ENCODE assay signal across 8 mouse cellular contexts in genomic region chr7:35000839-35001238, GRCm38 (mm10). TPM values are rescaled to one million over a fixed set of nuclear protein-coding genes. Genes with fewer than 3 reads are reported as not detected.
A peak's percentile ranks its signal among the peaks of the same experiment; 100 is the strongest.
DNase-seq lines count a peak whose midpoint lies in the region; ATAC-seq and TF ChIP-seq lines count a peak whose summit lies in the region.

No protein-coding gene starts in this region.

- DNase-seq in intestine, embryonic 14.5 days (ENCODE audit: low spot score), result peak; percentile 75
- peak; percentile 75 for DNase-seq in adrenal gland, postnatal 14 days
- DNase-seq in frontal cortex, postnatal 25 days (ENCODE audit: low spot score in 2 of 2), result peak; percentile 29 to 50
- DNase-seq in left cerebral cortex, postnatal 25 days (ENCODE audit: low spot score in 2 of 2), result peak; percentile 29 to 35
- peak; percentile 37 for DNase-seq in neural tube, embryonic 11.5 days (ENCODE audit: low spot score)

- H3K4me2 ChIP-seq in intestine, embryonic 14.5 days (ENCODE audit: low read length), result no peak overlapping the region
- H3K4me2 ChIP-seq in intestine, embryonic 15.5 days (replicated peaks), result no peak overlapping the region
- H3K4me2 ChIP-seq in neural tube, embryonic 11.5 days (ENCODE audit: low read depth), result no peak overlapping the region

- no peaks in the 10 kb centered on the region for H3K27me3 ChIP-seq in intestine, embryonic 14.5 days (replicated peaks; ENCODE audit: control insufficient read depth, insufficient read depth, low read length)
- H3K27me3 ChIP-seq in intestine, embryonic 15.5 days (replicated peaks), result no peaks in the 10 kb centered on the region
- no peaks in the 10 kb centered on the region for H3K27me3 ChIP-seq in E14TG2a.4 (ENCODE audit: insufficient read depth, low read length)
- no peaks in the 10 kb centered on the region for H3K27me3 ChIP-seq in neural tube, embryonic 11.5 days (ENCODE audit: control insufficient read depth, insufficient read depth, low read length)

- H3K4me3 ChIP-seq in intestine, embryonic 14.5 days (ENCODE audit: low read depth, low read length), result no peak overlapping the region
- no peak overlapping the region for H3K4me3 ChIP-seq in intestine, embryonic 15.5 days (replicated peaks)
- no peak overlapping the region for H3K4me3 ChIP-seq in E14TG2a.4 (replicated peaks; ENCODE audit: low read length)
- no peak overlapping the region for H3K4me3 ChIP-seq in neural tube, embryonic 11.5 days (ENCODE audit: low read depth, low read length)

- H3K4me1 ChIP-seq in intestine, embryonic 14.5 days (replicated peaks; ENCODE audit: control insufficient read depth, insufficient read depth, low read length), result no peaks in the 10 kb centered on the region; the same call in 1 of the 2 replicates
- H3K4me1 ChIP-seq in intestine, embryonic 15.5 days (replicated peaks), result no peaks in the 10 kb centered on the region
- H3K4me1 ChIP-seq in E14TG2a.4 (replicated peaks; ENCODE audit: low read depth, low read length), result 0 out of 2 replicates have a peak, but pooled peaks cover 3% of the 10 kb centered on the region
- no peaks in the 10 kb centered on the region for H3K4me1 ChIP-seq in neural tube, embryonic 11.5 days (ENCODE audit: control insufficient read depth, insufficient read depth, low read length)

- intact Hi-C loops in left cerebral cortex, postnatal 25 days (cut with DNase I), result loop anchor here (5.0 kb wide), 1 partner anchor 324 kb away; no protein-coding TSS in a partner anchor

- no peak for ATAC-seq in intestine, embryonic 14.5 days (replicated peaks; ENCODE audit: low FRiP score, low TSS enrichment, low read depth)
- no peak for ATAC-seq in intestine, embryonic 15.5 days
- no peak for ATAC-seq in neural tube, embryonic 11.5 days (ENCODE audit: insufficient read depth, low FRiP score, low TSS enrichment)
- no peak for ATAC-seq in activated CD4-positive, CD25-positive, alpha-beta regulatory T cell, adult 4 months

- no peaks in the 10 kb centered on the region for H3K36me3 ChIP-seq in intestine, embryonic 14.5 days (ENCODE audit: control insufficient read depth, insufficient read depth, low read length)
- H3K36me3 ChIP-seq in intestine, embryonic 15.5 days, result no peaks in the 10 kb centered on the region
- H3K36me3 ChIP-seq in E14TG2a.4 (ENCODE audit: insufficient read depth, low read length), result peaks cover 15% of the 10 kb centered on the region
- H3K36me3 ChIP-seq in neural tube, embryonic 11.5 days (ENCODE audit: control insufficient read depth, insufficient read depth, low read length), result no peaks in the 10 kb centered on the region

- peak; percentile 85 for TF ChIP-seq CTCF in E14TG2a.4 (conservative IDR thresholded peaks at IDR 0.05; ENCODE audit: low read length)

- 46% methylated on average over 6 of the region's 6 CpGs for WGBS in intestine, embryonic 14.5 days
- WGBS in intestine, embryonic 15.5 days, result 39% methylated on average over 6 of the region's 6 CpGs
- WGBS in neural tube, embryonic 11.5 days, result 48% methylated on average over 6 of the region's 6 CpGs

- H3K9me3 ChIP-seq in intestine, embryonic 14.5 days (ENCODE audit: control insufficient read depth, low read length), result no peaks in the 10 kb centered on the region
- no peaks in the 10 kb centered on the region for H3K9me3 ChIP-seq in intestine, embryonic 15.5 days
- no peaks in the 10 kb centered on the region for H3K9me3 ChIP-seq in E14TG2a.4 (ENCODE audit: low read length)
- no peaks in the 10 kb centered on the region for H3K9me3 ChIP-seq in neural tube, embryonic 11.5 days (ENCODE audit: control insufficient read depth, low read length)

- no peak overlapping the region for H3K27ac ChIP-seq in intestine, embryonic 14.5 days (ENCODE audit: low read depth)
- no peak overlapping the region for H3K27ac ChIP-seq in intestine, embryonic 15.5 days
- no peak overlapping the region for H3K27ac ChIP-seq in neural tube, embryonic 11.5 days (ENCODE audit: low read depth, low read length)

- H3K9ac ChIP-seq in intestine, embryonic 14.5 days (ENCODE audit: low read length), result no peak overlapping the region
- H3K9ac ChIP-seq in intestine, embryonic 15.5 days, result no peak overlapping the region
- H3K9ac ChIP-seq in neural tube, embryonic 11.5 days (ENCODE audit: low read length), result no peak overlapping the region

RNA-seq across cellular contexts. Expression of gene Cebpg, which starts 55.5 kb away (rescaled TPM):
- polyA plus RNA-seq in intestine, embryonic 14.5 days (2014; fragmentation: Nextera tagmentation; extraction: Ambion mirVana), result 33.7 and 36.3 TPM in 2 replicates
- 44.5 and 45.3 TPM in 2 replicates for polyA plus RNA-seq in intestine, embryonic 15.5 days (2015; fragmentation: Nextera tagmentation; extraction: Ambion mirVana)
- total RNA-seq in adrenal gland, postnatal 14 days (2021), result 52.4 and 53.7 TPM in 2 replicates
- total RNA-seq in left cerebral cortex, postnatal 25 days (2021), result 10 to 100 TPM; 31.3 to 34.8 TPM
- polyA plus RNA-seq in neural tube, embryonic 11.5 days (2014; fragmentation: Nextera tagmentation; extraction: Ambion mirVana), result 34.8 and 37.5 TPM in 2 replicates
- 1 to 10 TPM; 7.8 to 8.6 TPM for polyA plus RNA-seq in activated CD4-positive, CD25-positive, alpha-beta regulatory T cell, adult 4 months (2017; shearing (Covaris generic))
